Comparison of ENCODE assay signal across 9 mouse cellular contexts in the genomic region with DNA sequence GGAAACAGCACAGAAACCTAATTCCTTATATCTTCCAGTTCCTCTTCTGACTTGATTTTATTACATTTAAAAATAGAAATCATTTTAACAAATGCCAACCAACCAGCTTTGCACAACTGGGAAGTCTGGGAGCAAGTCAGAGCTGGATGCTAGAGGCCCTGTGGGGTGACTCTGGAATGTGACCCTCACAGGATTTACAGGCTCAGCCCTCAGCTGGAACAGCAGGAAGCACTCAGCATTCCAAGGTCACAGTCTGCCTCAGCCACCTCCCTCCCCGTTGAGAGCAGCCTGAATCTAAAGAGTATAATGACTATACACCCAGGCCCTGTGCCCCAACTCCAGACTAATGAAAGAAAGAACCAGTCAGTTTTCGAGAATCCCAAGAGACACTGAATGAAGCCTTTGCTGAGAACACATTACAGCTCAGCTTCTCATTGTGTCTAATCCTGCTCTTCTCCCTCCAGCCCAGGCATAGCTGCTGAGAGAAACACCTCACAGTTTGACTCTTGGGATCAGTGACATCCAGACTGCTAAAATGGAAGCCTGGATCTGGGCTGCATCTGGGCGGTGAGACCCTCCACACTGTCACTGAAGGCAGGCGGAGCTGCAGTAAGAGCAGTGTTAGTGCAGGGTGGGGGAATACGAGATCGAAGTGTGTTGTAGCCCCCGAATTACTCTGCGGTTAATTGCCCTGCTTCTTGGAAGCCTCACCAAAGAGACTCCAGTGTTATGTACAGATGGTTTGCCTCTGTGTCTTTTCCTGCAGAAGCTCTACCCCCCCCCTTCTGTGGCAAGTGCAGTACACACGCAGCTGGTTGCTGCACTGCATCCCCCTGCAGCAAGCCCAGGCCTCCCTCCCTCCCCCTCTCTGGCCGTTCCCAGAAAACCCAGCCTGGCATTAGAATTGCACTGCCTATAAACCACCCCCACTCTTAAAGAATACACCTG. TPM values are rescaled to one million over a fixed set of nuclear protein-coding genes. Genes with fewer than 3 reads are reported as not detected.
A peak's percentile ranks its signal among the peaks of the same experiment; 100 is the strongest.
DNase-seq lines count a peak whose midpoint lies in the region; ATAC-seq and TF ChIP-seq lines count a peak whose summit lies in the region.
"Had no signal": no experiment of that assay in that cellular context is flagged by ENCODE, and none has a peak within 500 bp of the region (broad histone marks: within the 10 kb centered on the region; RNA-seq: fewer than 3 reads in every experiment).

No protein-coding gene starts in this region.

- DNase-seq in forebrain, embryonic 14.5 days (ENCODE audit: low spot score) = no peak
- peak; percentile 61 for DNase-seq in ES-CJ7 (ENCODE audit: low read depth, low spot score)
- peak; percentile 39 for DNase-seq in heart, postnatal 0 days (ENCODE audit: low spot score)
- DNase-seq in cerebellum, postnatal 36 days = no peak
- DNase-seq in layer of hippocampus, postnatal 36 days = no peak

- whole genome bisulfite sequencing in forebrain, embryonic 14.5 days = 71% methylated on average over 10 of the region's 10 CpGs
- 56% methylated on average over 10 of the region's 10 CpGs for WGBS in forebrain, embryonic 13.5 days
- 52% methylated on average over 10 of the region's 10 CpGs for WGBS in heart, postnatal 0 days
- 43% methylated on average over 10 of the region's 10 CpGs for whole genome bisulfite sequencing in limb, embryonic 12.5 days

- ATAC-seq in forebrain, embryonic 14.5 days = 0 out of 2 replicates have a peak, but pooled peaks have one; percentile 6
- no peak; the same call in 1 of the 2 replicates for ATAC-seq in forebrain, embryonic 13.5 days
- ATAC-seq in heart, postnatal 0 days (ENCODE audit: insufficient read depth, low read depth) = peak; percentile 77
- ATAC-seq in limb, embryonic 12.5 days (ENCODE audit: insufficient number of reproducible peaks, insufficient read depth, low FRiP score, low TSS enrichment, low read depth) = peak; percentile 85
- no peak for ATAC-seq in CD4-positive, CD25-positive, alpha-beta regulatory T cell, adult 4 months

- no peaks in the 10 kb centered on the region for H3K4me1 ChIP-seq in forebrain, embryonic 14.5 days (ENCODE audit: control insufficient read depth, insufficient read depth, low read length)
- peaks cover 3% of the 10 kb centered on the region; the same call in 1 of the 2 replicates for H3K4me1 ChIP-seq in forebrain, embryonic 13.5 days
- peaks cover 6% of the 10 kb centered on the region; the same call in 1 of the 2 replicates for H3K4me1 ChIP-seq in heart, postnatal 0 days (ENCODE audit: control insufficient read depth, insufficient read depth)
- H3K4me1 ChIP-seq in limb, embryonic 12.5 days (replicated peaks) = peaks cover 22% of the 10 kb centered on the region

- H3K27ac ChIP-seq in forebrain, embryonic 14.5 days (ENCODE audit: low read depth, low read length) = no peak overlapping the region
- no peak overlapping the region for H3K27ac ChIP-seq in forebrain, embryonic 13.5 days
- H3K27ac ChIP-seq in heart, postnatal 0 days (ENCODE audit: low read depth) = peak overlapping the region; percentile 69
- peak overlapping the region; percentile 81 for H3K27ac ChIP-seq in limb, embryonic 12.5 days

- H3K4me2 ChIP-seq in forebrain, embryonic 14.5 days (ENCODE audit: low read length) = no peak overlapping the region
- H3K4me2 ChIP-seq in forebrain, embryonic 13.5 days = no peak overlapping the region
- H3K4me2 ChIP-seq in heart, postnatal 0 days (ENCODE audit: low read depth, low read length) = peak overlapping the region; percentile 25; the same call in 1 of the 2 replicates
- peak overlapping the region; percentile 21; the same call in 1 of the 2 replicates for H3K4me2 ChIP-seq in limb, embryonic 12.5 days

- peaks cover 51% of the 10 kb centered on the region for H3K36me3 ChIP-seq in forebrain, embryonic 14.5 days (ENCODE audit: control insufficient read depth, insufficient read depth, low read length)
- H3K36me3 ChIP-seq in forebrain, embryonic 13.5 days (ENCODE audit: poor library complexity, severe bottlenecking) = peaks cover 73% of the 10 kb centered on the region
- H3K36me3 ChIP-seq in heart, postnatal 0 days (replicated peaks; ENCODE audit: control insufficient read depth, insufficient read depth, low read length) = peaks cover 38% of the 10 kb centered on the region
- peaks cover 72% of the 10 kb centered on the region for H3K36me3 ChIP-seq in limb, embryonic 12.5 days

- no peak for TF ChIP-seq EP300 in heart, postnatal 0 days (IDR thresholded peaks at IDR 0.05; ENCODE audit: low read depth)

- no peaks in the 10 kb centered on the region for H3K9me3 ChIP-seq in forebrain, embryonic 14.5 days (replicated peaks; ENCODE audit: control insufficient read depth, low read length)
- no peaks in the 10 kb centered on the region for H3K9me3 ChIP-seq in forebrain, embryonic 13.5 days (replicated peaks)
- no peaks in the 10 kb centered on the region for H3K9me3 ChIP-seq in heart, postnatal 0 days (replicated peaks; ENCODE audit: control insufficient read depth, low read length)
- no peaks in the 10 kb centered on the region for H3K9me3 ChIP-seq in limb, embryonic 12.5 days

- no peaks in the 10 kb centered on the region for H3K27me3 ChIP-seq in forebrain, embryonic 14.5 days (replicated peaks; ENCODE audit: control insufficient read depth, insufficient read depth, low read length)
- H3K27me3 ChIP-seq in forebrain, embryonic 13.5 days = no peaks in the 10 kb centered on the region
- no peaks in the 10 kb centered on the region for H3K27me3 ChIP-seq in heart, postnatal 0 days (ENCODE audit: control insufficient read depth, insufficient read depth, low read length)
- H3K27me3 ChIP-seq in limb, embryonic 12.5 days = no peaks in the 10 kb centered on the region

- no peak for TF ChIP-seq CTCF in heart, postnatal 0 days (IDR thresholded peaks at IDR 0.05; ENCODE audit: low read depth)

- no peak overlapping the region for H3K4me3 ChIP-seq in forebrain, embryonic 14.5 days (ENCODE audit: low read depth, low read length)
- no peak overlapping the region for H3K4me3 ChIP-seq in forebrain, embryonic 13.5 days
- H3K4me3 ChIP-seq in heart, postnatal 0 days (ENCODE audit: low read depth, low read length) = no peak overlapping the region
- H3K4me3 ChIP-seq in limb, embryonic 12.5 days (replicated peaks) = no peak overlapping the region

- no peak overlapping the region for H3K9ac ChIP-seq in forebrain, embryonic 14.5 days (ENCODE audit: low read length)
- no peak overlapping the region for H3K9ac ChIP-seq in forebrain, embryonic 13.5 days
- no peak overlapping the region for H3K9ac ChIP-seq in heart, postnatal 0 days (replicated peaks; ENCODE audit: low read depth, low read length)
- H3K9ac ChIP-seq in limb, embryonic 12.5 days (replicated peaks) = no peak overlapping the region

RNA-seq across cellular contexts. Expression of gene Mtrr, which starts 8.7 kb away (rescaled TPM):
- 10.4 and 12.8 TPM in 2 replicates for polyA plus RNA-seq in forebrain, embryonic 14.5 days (2014; fragmentation: Nextera tagmentation; extraction: Ambion mirVana)
- 13.0 and 13.3 TPM in 2 replicates for polyA plus RNA-seq in forebrain, embryonic 13.5 days (2015; fragmentation: Nextera tagmentation; extraction: Ambion mirVana)
- 17.1 and 22.3 TPM in 2 replicates for total RNA-seq in heart, postnatal 0 days (2014; rRNA removed; ENCODE audit: low replicate concordance)
- polyA plus RNA-seq in heart, postnatal 0 days (2015; fragmentation: Nextera tagmentation; extraction: Ambion mirVana) = 12.3 and 12.6 TPM in 2 replicates
- 20.9 and 22.7 TPM in 2 replicates for polyA plus RNA-seq in limb, embryonic 12.5 days (2016; fragmentation: Nextera tagmentation; extraction: Ambion mirVana)
- 10 to 100 TPM; 28.0 to 29.9 TPM for total RNA-seq in layer of hippocampus, postnatal 36 days (2021)
- 10 to 100 TPM; 22.1 to 33.3 TPM for polyA plus RNA-seq in CD4-positive, CD25-positive, alpha-beta regulatory T cell, adult 4 months (2017; shearing (Covaris generic))

RNA-seq across cellular contexts. Expression of gene Fastkd3, which starts 8.8 kb away (rescaled TPM):
- polyA plus RNA-seq in forebrain, embryonic 14.5 days (2014; fragmentation: Nextera tagmentation; extraction: Ambion mirVana) = 28.5 and 31.1 TPM in 2 replicates
- 32.3 and 34.9 TPM in 2 replicates for polyA plus RNA-seq in forebrain, embryonic 13.5 days (2015; fragmentation: Nextera tagmentation; extraction: Ambion mirVana)
- 2.4 and 4.1 TPM in 2 replicates for total RNA-seq in heart, postnatal 0 days (2014; rRNA removed; ENCODE audit: low replicate concordance)
- 11.5 and 11.8 TPM in 2 replicates for polyA plus RNA-seq in heart, postnatal 0 days (2015; fragmentation: Nextera tagmentation; extraction: Ambion mirVana)
- 44.5 TPM in 2 replicates for polyA plus RNA-seq in limb, embryonic 12.5 days (2016; fragmentation: Nextera tagmentation; extraction: Ambion mirVana)
- total RNA-seq in layer of hippocampus, postnatal 36 days (2021) = 10 to 100 TPM; 18.6 to 20.1 TPM
- 10 to 100 TPM; 33.1 to 35.6 TPM for polyA plus RNA-seq in CD4-positive, CD25-positive, alpha-beta regulatory T cell, adult 4 months (2017; shearing (Covaris generic))

RNA-seq across cellular contexts. Expression of gene 1700001L19Rik, which starts 24.0 kb away (rescaled TPM):
- polyA plus RNA-seq in forebrain, embryonic 14.5 days (2014; fragmentation: Nextera tagmentation; extraction: Ambion mirVana) = 3.3 and 4.4 TPM in 2 replicates
- polyA plus RNA-seq in forebrain, embryonic 13.5 days (2015; fragmentation: Nextera tagmentation; extraction: Ambion mirVana) = 1.5 and 1.9 TPM in 2 replicates
- total RNA-seq in heart, postnatal 0 days (2014; rRNA removed; ENCODE audit: low replicate concordance) = not detected in 2 replicates
- polyA plus RNA-seq in heart, postnatal 0 days (2015; fragmentation: Nextera tagmentation; extraction: Ambion mirVana) = 0.22 and 0.29 TPM in 2 replicates
- 0.29 and 0.69 TPM in 2 replicates for polyA plus RNA-seq in limb, embryonic 12.5 days (2016; fragmentation: Nextera tagmentation; extraction: Ambion mirVana)
- 10 to 100 TPM; 13.4 to 15.3 TPM for total RNA-seq in layer of hippocampus, postnatal 36 days (2021)
- not detected for polyA plus RNA-seq in CD4-positive, CD25-positive, alpha-beta regulatory T cell, adult 4 months (2017; shearing (Covaris generic))
- total RNA-seq: monocyte, adult 5-6 weeks had no signal

Comparison
In these comparisons a context has a peak if more than half of its experiments do, and no peak if none do; other contexts are left out.
1. ATAC-seq: peak in forebrain, embryonic 14.5 days (single experiment), heart, postnatal 0 days (single experiment) and limb, embryonic 12.5 days (single experiment); none in forebrain, embryonic 13.5 days (single experiment) and CD4-positive, CD25-positive, alpha-beta regulatory T cell, adult 4 months (single experiment).
2. DNase-seq: peak in ES-CJ7 (single experiment) and heart, postnatal 0 days (single experiment); none in forebrain, embryonic 14.5 days (single experiment), cerebellum, postnatal 36 days (0 of 2) and layer of hippocampus, postnatal 36 days (0 of 2).
3. H3K27ac ChIP-seq: peak in heart, postnatal 0 days (single experiment) and limb, embryonic 12.5 days (single experiment); none in forebrain, embryonic 14.5 days (single experiment) and forebrain, embryonic 13.5 days (single experiment).
4. H3K4me2 ChIP-seq: peak in heart, postnatal 0 days (single experiment) and limb, embryonic 12.5 days (single experiment); none in forebrain, embryonic 14.5 days (single experiment) and forebrain, embryonic 13.5 days (single experiment).